Mouse (Mus musculus) T-helper 17 cell (primary cell): ENCODE measurements around the gene Ear2.
"Not testable (repeated sequence)": the region's sequence is repeated elsewhere in the genome, so short reads cannot be mapped to it uniquely, and the experiment has no call there.

ENCODE experiments used
- in situ Hi-C, 2 experiments: fragments of 300-600 bp; cut with MboI, MseI; formaldehyde crosslinking; loops; 1 replicate in 1 of 2; 2 replicates in 1 of 2; pipeline ENCODE4 v1.15.1; 2025; ENCODE audit warnings: high pct_unique_total_duplicates in 2 of 2

The Ear2 gene

DNA sequence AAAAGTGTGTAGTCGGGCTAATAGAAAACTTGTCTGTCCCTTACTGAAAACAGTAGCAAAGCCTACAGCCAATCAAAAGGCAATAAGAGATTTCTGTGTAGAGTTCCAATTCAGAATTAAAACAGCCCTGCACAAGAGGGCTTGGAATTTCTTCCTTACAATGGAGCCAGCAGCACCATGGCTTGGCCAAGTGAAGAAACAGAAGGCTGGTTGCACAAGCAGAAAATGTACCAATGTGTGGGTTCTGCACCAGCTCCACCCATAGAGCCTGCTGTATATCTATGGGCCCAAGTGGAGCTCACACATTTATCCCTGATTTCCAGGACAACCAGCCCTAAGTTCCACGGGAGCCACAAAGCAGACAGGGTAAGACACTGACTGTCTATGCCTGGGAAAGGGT is at the start of gene Ear2:
Gene Ear2, plus strand, starts transcription at position 301 of the 400 bp plus-strand sequence.
- in situ Hi-C loops: not testable (repeated sequence)

DNA sequence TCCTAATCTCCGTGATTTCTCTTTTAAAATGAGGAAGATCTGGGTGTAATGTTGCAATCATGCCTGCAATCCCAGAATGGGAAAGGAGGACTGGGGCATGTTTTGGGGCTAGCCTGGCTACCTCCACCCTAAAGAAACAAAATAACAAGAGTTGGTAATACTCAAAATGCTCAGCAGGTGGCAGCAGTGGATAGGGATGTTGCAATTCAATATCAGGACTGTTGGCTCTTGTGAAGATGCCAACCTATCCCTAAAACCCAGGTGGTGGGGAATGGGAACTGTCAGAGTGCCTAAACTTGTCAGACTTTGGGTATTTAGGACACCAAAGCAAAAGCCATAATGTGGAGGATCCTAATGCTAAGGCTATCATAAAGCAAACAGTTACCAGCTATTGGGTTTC is 34.6 kb upstream of the Ear2 start:
- in situ Hi-C loops: not testable (repeated sequence)

GRCm38 (mm10) chr14:44070595-44070994 is 31.9 kb upstream of the Ear2 start:
- in situ Hi-C loops: loop anchor here (5.0 to 10.0 kb wide), 2 partner anchors 213 to 216 kb away; no protein-coding TSS in a partner anchor

DNA sequence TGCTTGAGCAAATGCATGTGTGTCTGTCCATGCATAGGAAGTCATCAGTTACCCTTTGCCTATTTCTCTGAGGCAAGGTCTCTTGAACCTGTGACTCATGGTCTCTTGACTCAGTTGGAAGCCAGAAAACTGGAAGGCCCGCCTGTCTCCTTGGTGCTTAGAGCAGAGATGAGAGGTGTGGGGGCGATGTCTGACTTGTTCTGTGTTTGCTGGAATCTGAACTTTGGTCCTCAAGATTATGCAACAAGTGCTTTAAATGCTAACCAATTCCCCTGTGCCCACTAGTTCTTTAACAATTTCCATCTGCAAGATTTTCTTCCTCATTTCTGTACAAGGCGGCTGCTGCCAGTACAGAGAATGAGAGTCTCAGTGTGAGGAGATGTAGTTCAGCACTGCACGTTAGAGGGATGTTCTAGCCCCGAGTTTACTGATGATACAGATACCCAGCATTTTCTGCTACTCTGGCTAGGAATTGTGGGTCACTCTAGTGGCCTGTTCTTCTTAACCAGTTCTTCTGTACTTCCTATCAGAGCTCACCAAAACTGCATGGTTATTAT is 24.6 kb upstream of the Ear2 start:
- in situ Hi-C loops: loop anchor here in 1 of 2 experiments (10.0 kb wide), 1 partner anchor 223 kb away; no protein-coding TSS in a partner anchor

DNA sequence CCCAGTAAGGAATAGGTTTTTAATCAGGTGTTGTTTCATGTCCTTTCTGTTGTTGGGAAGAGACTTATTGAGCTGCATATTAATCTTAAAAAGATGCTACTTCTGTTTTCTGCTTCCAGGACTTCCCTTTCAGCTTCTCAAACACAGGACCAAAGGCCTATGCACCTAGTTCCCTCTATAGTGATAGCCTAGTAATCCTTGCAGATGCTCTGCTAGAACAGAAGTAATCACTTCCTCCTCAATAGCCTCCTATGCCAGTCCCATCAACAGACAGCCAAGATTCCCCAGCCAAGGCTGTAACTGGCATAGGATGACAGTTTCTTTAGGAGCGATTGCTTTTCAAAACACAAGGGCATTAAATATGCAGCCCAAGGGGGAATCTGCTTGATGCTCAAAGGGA is 15.9 kb upstream of the Ear2 start:
- in situ Hi-C loops: not testable (repeated sequence)

GRCm38 (mm10) chr14:44087535-44087934 is 14.9 kb upstream of the Ear2 start:
- in situ Hi-C loops: not testable (repeated sequence)

GRCm38 (mm10) chr14:44091524-44091923 is 10.9 kb upstream of the Ear2 start:
- in situ Hi-C loops: loop anchor here in 1 of 2 experiments (10.0 kb wide), 1 partner anchor 207 kb away; no protein-coding TSS in a partner anchor

- in situ Hi-C loops: loop anchor here in 1 of 2 experiments (10.0 kb wide), 1 partner anchor 210 kb away; no protein-coding TSS in a partner anchor
Measured at GRCm38 (mm10) chr14:44094445-44094844, 8.0 kb upstream of the Ear2 start.

GRCm38 (mm10) chr14:44100030-44100429 is 2.4 kb upstream of the Ear2 start:
- in situ Hi-C loops: not testable (repeated sequence)

DNA sequence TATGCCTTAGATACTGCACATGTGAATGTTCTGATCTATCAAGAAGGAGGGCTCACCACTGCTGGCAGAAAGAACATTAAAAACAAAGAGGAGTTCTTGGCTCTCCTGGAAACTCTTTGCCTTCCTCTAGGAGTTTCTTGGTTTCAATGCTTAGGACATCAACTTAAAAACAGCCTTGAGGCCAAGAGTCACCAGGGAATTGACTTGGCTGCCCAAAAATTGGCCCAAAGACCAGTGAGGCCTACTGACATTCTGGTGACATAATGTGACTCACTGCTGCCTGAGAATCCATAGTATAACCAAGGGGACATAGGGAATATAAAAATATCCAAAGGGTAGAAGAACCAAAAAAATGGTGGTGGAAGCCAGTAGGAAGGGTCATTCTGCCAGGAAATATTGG is 8.5 kb downstream of the Ear2 start:
- in situ Hi-C loops: no loop called here

GRCm38 (mm10) chr14:44123551-44123950 is 21.1 kb downstream of the Ear2 start, which contains the start of gene Gm3327:
TSS of gene Gm3327 (plus strand) at chr14:44123851.
- in situ Hi-C loops: not testable (repeated sequence)
